ENCODE assay signal across 10 mouse cellular contexts in genomic region chr3:35060042-35060441, GRCm38 (mm10).
DNase-seq lines count a peak whose midpoint lies in the region; ATAC-seq lines count a peak whose summit lies in the region.
"Had no signal": no experiment of that assay in that cellular context is flagged by ENCODE, and none has a peak within 500 bp of the region (broad histone marks: within the 10 kb centered on the region; RNA-seq: fewer than 3 reads in every experiment).

No protein-coding gene starts in this region.

- DNase-seq in left cerebral cortex, postnatal 4 days, result peak; percentile 17
- no peak for DNase-seq in left cerebral cortex, adult 8-10 months (ENCODE audit: low spot score in 2 of 2)
- DNase-seq in thymus, postnatal 0 days (ENCODE audit: low spot score), result no peak
- DNase-seq in adrenal gland, adult 18-20 months (ENCODE audit: low spot score in 2 of 2), result no peak
- DNase-seq: gastrocnemius, postnatal 14 days; kidney, postnatal 25 days; thymus, adult 2 months had no signal

- no peaks in the 10 kb centered on the region for H3K9me3 ChIP-seq in embryonic facial prominence, embryonic 12.5 days
- H3K9me3 ChIP-seq in hindbrain, embryonic 15.5 days, result no peaks in the 10 kb centered on the region
- no peaks in the 10 kb centered on the region for H3K9me3 ChIP-seq in stomach, embryonic 16.5 days (replicated peaks; ENCODE audit: control insufficient read depth, low read length)

- no peaks in the 10 kb centered on the region for H3K27me3 ChIP-seq in embryonic facial prominence, embryonic 12.5 days
- no peaks in the 10 kb centered on the region for H3K27me3 ChIP-seq in hindbrain, embryonic 15.5 days
- no peaks in the 10 kb centered on the region for H3K27me3 ChIP-seq in stomach, embryonic 16.5 days (ENCODE audit: control insufficient read depth, insufficient read depth, low read length)

- no peak for ATAC-seq in embryonic facial prominence, embryonic 12.5 days (ENCODE audit: insufficient number of reproducible peaks, insufficient read depth, low FRiP score, low TSS enrichment)
- no peak for ATAC-seq in hindbrain, embryonic 15.5 days (ENCODE audit: low FRiP score, low read depth)
- no peak for ATAC-seq in stomach, embryonic 16.5 days (ENCODE audit: insufficient read depth, low FRiP score)

- WGBS in embryonic facial prominence, embryonic 12.5 days, result 24% methylated on average over 10 of the region's 10 CpGs
- 17% methylated on average over 10 of the region's 10 CpGs for WGBS in hindbrain, embryonic 15.5 days
- 39% methylated on average over 10 of the region's 10 CpGs for WGBS in stomach, embryonic 16.5 days

- 0 out of 2 replicates have a peak overlapping the region, but pooled peaks have one; percentile 7 for H3K4me2 ChIP-seq in embryonic facial prominence, embryonic 12.5 days (replicated peaks)
- peak overlapping the region; percentile 30 for H3K4me2 ChIP-seq in hindbrain, embryonic 15.5 days
- no peak overlapping the region for H3K4me2 ChIP-seq in stomach, embryonic 16.5 days (ENCODE audit: low read depth, low read length)

- no peaks in the 10 kb centered on the region for H3K4me1 ChIP-seq in embryonic facial prominence, embryonic 12.5 days
- peaks cover 4% of the 10 kb centered on the region; the same call in 1 of the 2 replicates for H3K4me1 ChIP-seq in hindbrain, embryonic 15.5 days (replicated peaks)
- peaks cover 4% of the 10 kb centered on the region; the same call in 1 of the 2 replicates for H3K4me1 ChIP-seq in stomach, embryonic 16.5 days (ENCODE audit: control insufficient read depth, insufficient read depth, low read length)

- no peak overlapping the region for H3K4me3 ChIP-seq in embryonic facial prominence, embryonic 12.5 days
- H3K4me3 ChIP-seq in hindbrain, embryonic 15.5 days, result peak overlapping the region; percentile 4; the same call in 1 of the 2 replicates
- H3K4me3 ChIP-seq in stomach, embryonic 16.5 days (replicated peaks; ENCODE audit: low read length), result no peak overlapping the region

- no peaks in the 10 kb centered on the region for H3K36me3 ChIP-seq in embryonic facial prominence, embryonic 12.5 days
- no peaks in the 10 kb centered on the region for H3K36me3 ChIP-seq in hindbrain, embryonic 15.5 days
- H3K36me3 ChIP-seq in stomach, embryonic 16.5 days (ENCODE audit: control insufficient read depth, insufficient read depth, low read length), result no peaks in the 10 kb centered on the region

- H3K27ac ChIP-seq in embryonic facial prominence, embryonic 12.5 days, result no peak overlapping the region
- no peak overlapping the region for H3K27ac ChIP-seq in hindbrain, embryonic 15.5 days (replicated peaks)
- H3K27ac ChIP-seq in stomach, embryonic 16.5 days (ENCODE audit: low read length), result no peak overlapping the region

- H3K9ac ChIP-seq in embryonic facial prominence, embryonic 12.5 days, result no peak overlapping the region
- no peak overlapping the region for H3K9ac ChIP-seq in hindbrain, embryonic 15.5 days
- 0 out of 2 replicates have a peak overlapping the region, but pooled peaks have one; percentile 26 for H3K9ac ChIP-seq in stomach, embryonic 16.5 days (ENCODE audit: low read length)

- intact Hi-C loops in left cerebral cortex, postnatal 4 days (cut with DNase I), result no loop called here
